Mouse (Mus musculus) heart, embryonic 11.5 days (tissue): ENCODE measurements around the gene Cdk14. TPM values are rescaled to one million over a fixed set of nuclear protein-coding genes. Genes with fewer than 3 reads are reported as not detected.

Experiments
- ATAC-seq: fragments of 200-750 bp; cut with Nextera tagmentation; replicated peaks from 2 replicates; pipeline ENCODE4 v1.8.0; 2017; ENCODE audit warnings: moderate library complexity; ENCODE audit not compliant: insufficient number of reproducible peaks, low FRiP score, low TSS enrichment
- H3K27ac ChIP-seq: fragments of 300-500 bp; sonication (generic); 2 replicates; pipeline ENCODE4 v1.5.1; 2014; ENCODE audit warnings: mild to moderate bottlenecking, low read depth, low read length
- H3K27me3 ChIP-seq: fragments of 300-500 bp; sonication (generic); 2 replicates; pipeline ENCODE4 v1.6.1; 2014; ENCODE audit warnings: mild to moderate bottlenecking, low read length, mixed read lengths; ENCODE audit not compliant: control insufficient read depth, insufficient read depth
- H3K36me3 ChIP-seq: fragments of 300-500 bp; sonication (generic); 2 replicates; pipeline ENCODE4 v1.6.1; 2014; ENCODE audit warnings: mild to moderate bottlenecking, low read length, moderate library complexity, mixed read lengths; ENCODE audit not compliant: control insufficient read depth, insufficient read depth
- H3K4me1 ChIP-seq: fragments of 300-500 bp; sonication (generic); 2 replicates; pipeline ENCODE4 v1.6.1; 2014; ENCODE audit warnings: low read length; ENCODE audit not compliant: control insufficient read depth, insufficient read depth
- H3K4me2 ChIP-seq: fragments of 300-500 bp; sonication (generic); 2 replicates; pipeline ENCODE4 v1.6.1; 2014; ENCODE audit warnings: mild to moderate bottlenecking, moderate library complexity
- H3K4me3 ChIP-seq: fragments of 300-500 bp; sonication (generic); 2 replicates; pipeline ENCODE4 v1.5.1; 2014; ENCODE audit warnings: low read depth, low read length
- H3K9ac ChIP-seq: fragments of 300-500 bp; sonication (generic); 2 replicates; pipeline ENCODE4 v1.6.1; 2014; ENCODE audit warnings: mild to moderate bottlenecking, low read depth, low read length, moderate library complexity
- H3K9me3 ChIP-seq: fragments of 300-500 bp; sonication (generic); replicated peaks from 2 replicates; pipeline ENCODE4 v1.6.1; 2016; ENCODE audit warnings: low read length; ENCODE audit not compliant: control insufficient read depth
- WGBS: fragments of 180-500 bp; shearing (Covaris S2); extraction: QIAGEN DNeasy Blood & Tissue Kit; methylation state at CpG from one replicate; pipeline ENCODE4 v1.1.7; 2014; ENCODE audit not compliant: insufficient replicate concordance; 5-methylcytosine and 5-hydroxymethylcytosine counted together
- polyA plus RNA-seq: library from polyadenylated mRNA; unstranded; fragments of >200 nt; fragmentation: Nextera tagmentation; extraction: Ambion mirVana; gene quantifications from 2 replicates; pipeline ENCODE4 v1.2.1, GENCODE M21; 2014

Cdk14 gene
- polyA plus RNA-seq, 1 experiment from 2014 or later: 20.1 TPM

DNA sequence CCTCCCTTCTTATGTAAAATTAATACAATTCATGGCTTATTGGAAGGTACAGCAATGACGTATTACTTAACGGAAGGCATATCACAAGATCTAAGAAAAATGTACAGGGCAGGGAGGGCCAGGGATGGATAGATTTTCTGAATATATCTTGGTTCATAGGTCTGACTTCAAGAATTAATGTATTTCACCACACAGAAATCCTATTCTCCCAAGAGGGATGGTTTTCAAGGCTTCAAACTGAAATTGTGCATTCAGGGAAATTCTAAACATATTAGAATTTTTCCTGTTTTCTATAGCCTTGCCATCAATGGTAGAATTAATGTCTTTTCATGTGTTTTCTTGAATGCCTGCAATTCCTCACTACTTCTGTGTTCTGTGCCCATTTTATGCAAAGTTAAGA is 593.2 kb downstream of the Cdk14 start:
- Histone ChIP-seq H3K27ac (no peak overlapping the region), H3K27me3 (no peaks in the 10 kb centered on the region), H3K4me3 (no peak overlapping the region), H3K4me1 (no peaks in the 10 kb centered on the region), H3K36me3 (no peaks in the 10 kb centered on the region), H3K9ac (no peak overlapping the region), H3K9me3 (no peaks in the 10 kb centered on the region), H3K4me2 (no peak overlapping the region)
- 86% methylated on average over 2 of the region's 2 CpGs for whole genome bisulfite sequencing
- no peak for ATAC-seq

DNA sequence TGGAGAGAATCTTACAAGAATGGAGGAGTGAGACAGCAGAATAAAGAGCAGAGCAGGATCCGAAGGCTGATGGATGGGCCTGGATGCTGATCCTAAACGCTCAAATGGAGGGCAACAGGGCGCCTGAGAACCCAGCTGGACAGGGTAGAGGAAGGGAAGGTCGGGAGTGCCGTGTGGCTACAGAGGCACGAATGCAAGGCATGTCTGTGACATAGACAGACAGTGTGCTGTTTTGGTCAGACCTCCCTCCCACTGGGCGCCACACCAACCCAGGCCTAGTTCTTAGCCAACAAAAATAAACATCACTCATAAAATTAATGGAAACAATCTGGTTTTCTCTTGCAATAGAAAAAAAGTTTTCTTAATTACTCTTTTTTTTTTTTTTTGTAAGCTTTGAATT is 594.2 kb downstream of the Cdk14 start:
- Histone ChIP-seq H3K9me3 (no peaks in the 10 kb centered on the region), H3K4me3 (no peak overlapping the region), H3K27me3 (no peaks in the 10 kb centered on the region), H3K36me3 (no peaks in the 10 kb centered on the region), H3K4me1 (no peaks in the 10 kb centered on the region), H3K4me2 (no peak overlapping the region), H3K27ac (no peak overlapping the region), H3K9ac (no peak overlapping the region)
- 55% methylated on average over 7 of the region's 7 CpGs for WGBS
- no peak for ATAC-seq

DNA sequence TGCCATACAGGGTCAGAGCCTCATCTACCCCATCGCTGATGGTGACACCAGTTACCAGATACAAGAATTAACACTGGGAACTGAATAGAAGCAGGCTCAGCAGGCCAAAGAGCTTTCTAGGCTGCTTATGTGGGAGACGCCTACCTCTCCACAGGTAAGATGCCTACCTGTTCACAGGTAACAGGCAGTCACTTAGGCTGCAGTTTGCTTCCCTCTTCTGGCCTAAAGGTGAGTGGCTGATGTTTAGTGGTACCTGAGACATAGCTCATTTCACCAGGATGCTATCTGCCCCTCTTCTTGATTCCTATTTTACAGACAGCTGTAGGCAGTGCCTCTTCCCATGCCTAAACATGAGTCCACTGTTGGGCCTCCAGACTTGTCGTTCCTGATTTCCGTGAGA is 595.0 kb downstream of the Cdk14 start:
- no peaks in the 10 kb centered on the region for H3K36me3 ChIP-seq
- H3K9ac ChIP-seq: no peak overlapping the region
- no peak overlapping the region for H3K4me3 ChIP-seq
- H3K27ac ChIP-seq: no peak overlapping the region
- no peaks in the 10 kb centered on the region for H3K27me3 ChIP-seq
- H3K4me1 ChIP-seq: no peaks in the 10 kb centered on the region
- no peak overlapping the region for H3K4me2 ChIP-seq
- ATAC-seq: no peak
- H3K9me3 ChIP-seq: no peaks in the 10 kb centered on the region
- WGBS: 78% methylated on average over 4 of the region's 4 CpGs

DNA sequence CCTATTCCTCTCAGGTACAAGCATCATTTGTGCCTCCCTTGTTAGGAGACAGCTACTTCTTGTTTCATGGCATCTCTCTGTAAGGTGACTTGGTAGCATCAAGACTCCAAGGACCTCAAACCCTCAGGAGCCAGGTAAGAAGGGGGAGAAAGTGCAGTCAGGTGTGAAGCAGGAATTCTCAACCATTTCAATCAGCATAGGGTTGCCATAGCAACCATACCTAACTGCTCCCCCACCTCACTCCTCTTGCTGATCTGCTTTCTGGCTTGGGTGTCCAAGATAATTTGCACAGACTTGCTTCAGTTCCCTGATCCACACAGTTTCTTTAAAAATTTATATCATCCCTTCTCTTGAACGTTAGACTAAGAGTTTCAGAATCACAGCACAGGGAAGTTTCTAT is 595.9 kb downstream of the Cdk14 start:
- Histone ChIP-seq H3K36me3 (no peaks in the 10 kb centered on the region), H3K27me3 (no peaks in the 10 kb centered on the region), H3K4me3 (no peak overlapping the region), H3K9me3 (no peaks in the 10 kb centered on the region), H3K9ac (no peak overlapping the region), H3K4me2 (no peak overlapping the region), H3K4me1 (no peaks in the 10 kb centered on the region), H3K27ac (no peak overlapping the region)
- WGBS: 63% methylated on average over 1 of the region's 1 CpGs
- ATAC-seq: no peak

DNA sequence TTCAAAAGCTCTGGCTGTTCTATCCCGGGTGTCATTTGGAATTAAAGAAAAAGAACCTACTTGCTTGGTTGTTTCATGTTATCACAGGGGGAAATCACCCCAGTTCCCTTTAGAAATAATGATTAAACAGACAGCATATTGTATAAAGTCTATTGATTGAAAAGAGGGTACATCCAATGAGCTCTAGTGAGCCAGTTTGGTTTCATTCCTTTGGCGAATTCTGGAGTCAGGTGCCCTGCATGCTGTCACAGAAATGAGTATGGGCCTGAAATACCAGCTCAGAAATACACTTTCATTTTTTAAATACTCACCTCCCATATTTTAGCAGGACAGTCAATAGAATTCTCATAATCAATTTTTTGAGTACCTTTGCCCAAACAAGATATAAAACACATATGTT is 598.1 kb downstream of the Cdk14 start:
- Histone ChIP-seq H3K4me1 (no peaks in the 10 kb centered on the region), H3K9me3 (no peaks in the 10 kb centered on the region), H3K4me3 (no peak overlapping the region), H3K4me2 (no peak overlapping the region), H3K27me3 (no peaks in the 10 kb centered on the region), H3K9ac (no peak overlapping the region), H3K36me3 (no peaks in the 10 kb centered on the region), H3K27ac (no peak overlapping the region)
- 59% methylated on average over 2 of the region's 2 CpGs for WGBS
- ATAC-seq: no peak

DNA sequence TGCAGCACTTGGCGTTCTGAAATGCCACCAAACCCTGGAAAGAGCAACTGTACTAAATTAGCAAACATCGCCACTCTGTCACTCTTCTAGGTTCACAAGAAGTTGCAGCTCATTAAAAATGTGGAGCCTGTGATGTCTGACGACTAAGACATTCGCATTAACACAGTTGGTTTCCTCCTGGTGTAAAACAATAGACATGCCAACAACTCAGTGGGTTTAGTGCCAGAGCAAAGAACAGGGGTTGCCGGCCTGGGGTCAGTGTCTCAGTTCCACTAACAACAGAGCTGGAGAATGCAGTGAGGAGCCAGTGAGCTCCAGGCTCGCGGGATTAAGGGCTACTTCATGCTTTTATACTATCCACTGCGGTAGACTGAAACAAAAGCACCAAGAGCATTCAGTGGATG is 598.7 kb downstream of the Cdk14 start:
- ATAC-seq: no peak
- Histone ChIP-seq H3K4me1 (no peaks in the 10 kb centered on the region), H3K4me3 (no peak overlapping the region), H3K9ac (no peak overlapping the region), H3K9me3 (no peaks in the 10 kb centered on the region), H3K27ac (no peak overlapping the region), H3K27me3 (no peaks in the 10 kb centered on the region), H3K36me3 (no peaks in the 10 kb centered on the region), H3K4me2 (no peak overlapping the region)
- WGBS: 41% methylated on average over 8 of the region's 8 CpGs

DNA sequence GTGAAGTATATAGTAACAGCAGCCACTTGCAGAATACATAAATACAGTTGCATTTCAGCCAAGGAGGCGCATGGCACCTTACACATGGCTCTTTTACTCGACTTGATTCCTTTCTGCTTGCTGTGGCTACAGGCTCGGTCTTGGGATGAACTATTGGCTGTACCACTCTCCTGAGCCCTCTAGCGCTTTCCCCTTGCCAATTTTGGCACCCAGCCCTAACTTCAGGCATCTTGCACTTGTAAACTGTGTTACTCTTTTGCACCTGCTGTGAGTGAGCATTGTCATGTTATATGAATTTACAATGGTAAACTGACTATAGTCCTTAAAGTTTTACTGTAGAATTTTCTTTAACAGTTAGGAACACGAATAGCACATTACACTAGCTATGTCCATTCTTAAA is 603.1 kb downstream of the Cdk14 start:
- H3K4me3 ChIP-seq: no peak overlapping the region
- H3K27ac ChIP-seq: no peak overlapping the region
- no peak overlapping the region for H3K9ac ChIP-seq
- H3K36me3 ChIP-seq: no peaks in the 10 kb centered on the region
- H3K27me3 ChIP-seq: no peaks in the 10 kb centered on the region
- H3K9me3 ChIP-seq: no peaks in the 10 kb centered on the region
- 81% methylated on average over 5 of the region's 5 CpGs for WGBS
- H3K4me1 ChIP-seq: no peaks in the 10 kb centered on the region
- no peak for ATAC-seq
- H3K4me2 ChIP-seq: no peak overlapping the region

DNA sequence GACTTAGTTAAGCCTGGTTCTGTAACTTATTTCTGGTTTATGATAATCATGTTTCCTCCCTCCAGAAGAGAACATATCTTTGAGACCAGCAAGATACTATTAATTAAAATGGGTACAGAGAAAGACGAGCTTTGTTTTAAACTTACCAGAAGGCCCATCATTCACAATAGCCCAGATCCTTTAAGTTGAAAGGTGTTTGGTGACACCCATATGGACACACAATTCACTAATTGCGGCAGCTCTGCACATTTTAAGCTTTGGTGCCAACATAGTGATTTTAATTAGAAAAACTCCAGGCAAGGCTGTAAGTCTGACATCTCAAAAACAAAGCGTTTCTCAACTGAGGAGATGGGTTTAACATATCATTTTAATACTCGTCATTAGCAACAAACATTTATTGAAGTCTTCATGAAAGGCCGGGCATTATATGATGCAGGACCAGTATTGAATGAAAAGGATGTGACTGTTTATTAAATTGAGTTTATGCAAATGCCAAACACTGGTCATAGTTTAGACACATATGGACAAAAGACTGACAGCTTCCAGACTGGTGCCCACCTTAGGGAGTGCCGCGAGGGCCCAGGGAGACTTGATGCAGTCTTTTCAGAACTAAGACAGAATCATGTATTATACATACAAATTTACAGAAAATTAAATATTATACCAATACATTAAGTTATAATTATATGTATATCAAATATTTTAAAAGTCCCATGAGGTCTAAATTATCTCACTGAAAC is 605.5 kb downstream of the Cdk14 start:
- no peak for ATAC-seq
- H3K27me3 ChIP-seq: no peaks in the 10 kb centered on the region
- WGBS: 89% methylated on average over 7 of the region's 7 CpGs
- H3K9me3 ChIP-seq: no peaks in the 10 kb centered on the region
- H3K36me3 ChIP-seq: no peaks in the 10 kb centered on the region
- H3K4me1 ChIP-seq: no peaks in the 10 kb centered on the region
- no peak overlapping the region for H3K27ac ChIP-seq
- no peak overlapping the region for H3K9ac ChIP-seq
- no peak overlapping the region for H3K4me3 ChIP-seq
- no peak overlapping the region for H3K4me2 ChIP-seq

DNA sequence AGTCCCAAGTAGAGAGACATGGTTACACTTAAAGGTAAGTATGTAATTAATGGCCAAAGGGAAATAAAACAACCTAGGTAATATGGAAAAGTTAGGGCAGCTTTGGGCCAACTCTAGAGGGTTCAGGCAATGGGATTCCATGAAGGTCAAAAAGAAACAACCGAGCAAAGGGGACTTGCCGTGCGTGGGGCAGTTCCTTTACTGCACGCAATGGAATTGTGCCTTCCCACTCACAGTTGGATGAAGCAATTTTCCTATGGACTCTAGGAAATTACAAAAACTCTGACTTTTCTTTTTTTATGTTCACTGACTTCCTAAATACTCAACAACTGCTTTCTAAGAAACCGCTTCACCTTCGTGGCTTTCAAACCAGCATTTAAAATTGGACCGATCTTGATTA is 606.8 kb downstream of the Cdk14 start:
- Histone ChIP-seq H3K27ac (no peak overlapping the region), H3K9me3 (no peaks in the 10 kb centered on the region), H3K27me3 (no peaks in the 10 kb centered on the region), H3K4me1 (no peaks in the 10 kb centered on the region), H3K36me3 (no peaks in the 10 kb centered on the region), H3K4me3 (no peak overlapping the region), H3K9ac (no peak overlapping the region), H3K4me2 (no peak overlapping the region)
- 93% methylated on average over 7 of the region's 7 CpGs for WGBS
- ATAC-seq: no peak
